Mouse (Mus musculus) Patski (cell line): ENCODE measurements around the gene Gemin7. TPM values are rescaled to one million over a fixed set of nuclear protein-coding genes. Genes with fewer than 3 reads are reported as not detected.
A peak's percentile ranks its signal among the peaks of the same experiment; 100 is the strongest.

ENCODE experiments used
- ATAC-seq: fragments of 100-300 bp; one replicate; pipeline ENCODE4 v1.8.0; 2021
- CTCF ChIA-PET: fragments of 350-600 bp; sonication (Branson Sonifier 250); formaldehyde crosslinking; loops from one replicate; lab custom pipeline; 2022; ENCODE audit warnings: inconsistent platforms; lab: Charles Lee
- POLR2A ChIA-PET: fragments of 350-600 bp; sonication (Branson Sonifier 250); formaldehyde crosslinking; loops from one replicate; lab custom pipeline; 2022; ENCODE audit warnings: antibody characterized with exemption, inconsistent platforms; lab: Charles Lee
- DNase-seq: peaks from one replicate; pipeline ENCODE4 v3.0.0-alpha.2; 2011; ENCODE audit warnings: low read depth, low spot score
- H3K27me3 ChIP-seq: fragments of 371-371 bp; one replicate; pipeline ENCODE4 v1.5.1; 2021
- CTCF ChIP-seq: fragments of 100-300 bp; IDR thresholded peaks from one replicate; pipeline ENCODE4 v1.5.1; 2021
- in situ Hi-C: fragments of 300-500 bp; cut with MboI; formaldehyde crosslinking; loops from 3 replicates; pipeline ENCODE4 v1.11.1; 2018; ENCODE audit warnings: low pct_unique_long_range_greater_than_20kb, mixed read lengths
- polyA plus RNA-seq: library from polyadenylated mRNA; unstranded; gene quantifications from one replicate; pipeline ENCODE4 v1.2.3, GENCODE M21; 2021

Gemin7 gene
- polyA plus RNA-seq, 1 experiment from 2014 or later, result 89.6 TPM

GRCm38 (mm10) chr7:19577877-19578414 is 551 bp upstream of the Gemin7 start:
- DNase-seq (no peak), ATAC-seq (no peak)
- CTCF ChIA-PET, result interaction anchor here (3.1 kb wide), 1 partner anchor 12 kb away, joined by 22 read pairs; no protein-coding TSS in a partner anchor
- no peaks in the 10 kb centered on the region for H3K27me3 ChIP-seq
- TF ChIP-seq CTCF, result no peak
- POLR2A ChIA-PET, result no interaction called here
- in situ Hi-C loops, result loop anchor here (5.0 kb wide), 1 partner anchor 176 kb away; the partner anchor contains the start of genes Ckm and Klc3

GRCm38 (mm10) chr7:19575559-19575958 is 1.8 kb downstream of the Gemin7 start:
- in situ Hi-C loops, result loop anchor here (5.0 kb wide), 1 partner anchor 173 kb away; the partner anchor contains the start of genes Ckm and Klc3
- ChIA-PET CTCF (interaction anchor here (2.4 kb wide), 1 partner anchor 14 kb away, joined by 12 read pairs; no protein-coding TSS in a partner anchor), POLR2A (interaction anchor here (0.6 kb wide), 1 partner anchor 16 kb away, joined by 3 read pairs; no protein-coding TSS in a partner anchor)
- H3K27me3 ChIP-seq, result no peaks in the 10 kb centered on the region
- ATAC-seq (no peak), DNase-seq (no peak)
- no peak for TF ChIP-seq CTCF

GRCm38 (mm10) chr7:19573776-19574140 is 3.6 kb downstream of the Gemin7 start:
- CTCF ChIA-PET, result interaction anchor here (2.4 kb wide), 1 partner anchor 16 kb away, joined by 12 read pairs; no protein-coding TSS in a partner anchor
- H3K27me3 ChIP-seq, result no peaks in the 10 kb centered on the region

GRCm38 (mm10) chr7:19572926-19573775 is 4.2 kb downstream of the Gemin7 start:
- ATAC-seq (peak; percentile 66), DNase-seq (no peak)
- POLR2A ChIA-PET, result interaction anchor here (0.7 to 2.8 kb wide), 2 partner anchors 10 to 11 kb away, joined by 3 to 10 read pairs; partner anchors contain the start of gene Ppp1r37
- CTCF ChIA-PET, result interaction anchor here (1.1 kb wide), 1 partner anchor 16 kb away, joined by 7 read pairs; no protein-coding TSS in a partner anchor
- in situ Hi-C loops, result loop anchor here (5.0 kb wide), 1 partner anchor 66 kb away; the partner anchor contains the start of genes Bloc1s3 and Trappc6a
- TF ChIP-seq CTCF, result no peak
- no peaks in the 10 kb centered on the region for H3K27me3 ChIP-seq

More at GRCm38 (mm10) chr7:19573776-19574140, 3.6 kb downstream of the Gemin7 start:
- no peak for DNase-seq
- ATAC-seq, result no peak
- POLR2A ChIA-PET, result interaction anchor here (0.7 to 2.8 kb wide), 2 partner anchors 10 to 12 kb away, joined by 3 to 10 read pairs; partner anchors contain the start of gene Ppp1r37
- TF ChIP-seq CTCF, result no peak
- in situ Hi-C loops, result loop anchor here (5.0 kb wide), 1 partner anchor 66 kb away; the partner anchor contains the start of genes Bloc1s3 and Trappc6a

GRCm38 (mm10) chr7:19569647-19570046 is 7.7 kb downstream of the Gemin7 start:
- ChIA-PET CTCF (interaction anchor here (0.9 to 1.7 kb wide), 2 partner anchors 64 to 66 kb away, joined by 3 to 5 read pairs; no protein-coding TSS in a partner anchor), POLR2A (interaction anchor here (1.2 kb wide), 1 partner anchor 62 kb away, joined by 4 read pairs; the partner anchor contains the start of genes Bloc1s3 and Trappc6a)
- DNase-seq (no peak), ATAC-seq (no peak)
- no peaks in the 10 kb centered on the region for H3K27me3 ChIP-seq
- no peak for TF ChIP-seq CTCF
- in situ Hi-C loops, result loop anchor here (5.0 kb wide), 1 partner anchor 62 kb away; the partner anchor contains the start of genes Bloc1s3 and Trappc6a

- H3K27me3 ChIP-seq, result no peaks in the 10 kb centered on the region
- CTCF ChIA-PET, result no interaction called here
- DNase-seq (no peak), ATAC-seq (no peak)
- in situ Hi-C loops, result no loop called here
- POLR2A ChIA-PET, result interaction anchor here (0.8 kb wide), 1 partner anchor 175 kb away, joined by 3 read pairs; no protein-coding TSS in a partner anchor
- TF ChIP-seq CTCF, result no peak
Measured at GRCm38 (mm10) chr7:19567426-19567825, 10.0 kb downstream of the Gemin7 start.

GRCm38 (mm10) chr7:19565803-19566202 is 11.6 kb downstream of the Gemin7 start:
- ATAC-seq (no peak), DNase-seq (no peak)
- ChIA-PET POLR2A (no interaction called here), CTCF (no interaction called here)
- no peak for TF ChIP-seq CTCF
- in situ Hi-C loops, result no loop called here
- H3K27me3 ChIP-seq, result no peaks in the 10 kb centered on the region

GRCm38 (mm10) chr7:19564455-19564854 is 12.9 kb downstream of the Gemin7 start:
- no peak for DNase-seq
- no peak for TF ChIP-seq CTCF
- in situ Hi-C loops, result no loop called here
- CTCF ChIA-PET, result no interaction called here
- no peaks in the 10 kb centered on the region for H3K27me3 ChIP-seq
- POLR2A ChIA-PET, result no interaction called here
- no peak for ATAC-seq

GRCm38 (mm10) chr7:19563884-19564283 is 13.5 kb downstream of the Gemin7 start:
- ATAC-seq (no peak), DNase-seq (no peak)
- POLR2A ChIA-PET, result no interaction called here
- TF ChIP-seq CTCF, result no peak
- H3K27me3 ChIP-seq, result no peaks in the 10 kb centered on the region
- in situ Hi-C loops, result no loop called here
- CTCF ChIA-PET, result interaction anchor here (1.7 kb wide), 1 partner anchor 60 kb away, joined by 4 read pairs; no protein-coding TSS in a partner anchor
